Mouse (Mus musculus): ENCODE measurements around the gene BC024063. TPM values are rescaled to one million over a fixed set of nuclear protein-coding genes. Genes with fewer than 3 reads are reported as not detected.
A peak's percentile ranks its signal among the peaks of the same experiment; 100 is the strongest.
"Not testable (repeated sequence)": the region's sequence is repeated elsewhere in the genome, so short reads cannot be mapped to it uniquely, and the experiment has no call there.

Gene BC024063
- polyA plus RNA-seq (2015; fragmentation: Nextera tagmentation; extraction: Ambion mirVana), result 5.3 and 6.7 TPM in 2 replicates

GRCm38 (mm10) chr10:82082728-82083621 is at the start of gene BC024063:
Gene BC024063, plus strand, starts transcription at chr10:82083353.
- H3K9me3 ChIP-seq (ENCODE audit: low read length), result peaks cover 11% of the 10 kb centered on the region
- ATAC-seq (ENCODE audit: low FRiP score, low TSS enrichment), result peak; percentile 99
- not testable (repeated sequence) for H3K27me3 ChIP-seq (ENCODE audit: insufficient read depth, low read length); H3K4me1 ChIP-seq (ENCODE audit: insufficient read depth, low read length); H3K36me3 ChIP-seq (ENCODE audit: insufficient read depth, low read length)
- H3K4me2 ChIP-seq (replicated peaks; ENCODE audit: low read depth, low read length), result peak within 1 kb of the TSS; percentile 51
- H3K9ac ChIP-seq (replicated peaks; ENCODE audit: low read length), result peak within 1 kb of the TSS; percentile 69
- WGBS, result 19% methylated on average over 42 of the region's 42 CpGs
- peak within 1 kb of the TSS; percentile 68; the same call in 1 of the 2 replicates for H3K27ac ChIP-seq (ENCODE audit: low read length)
- H3K4me3 ChIP-seq (ENCODE audit: low read length), result peak within 1 kb of the TSS; percentile 57

DNA sequence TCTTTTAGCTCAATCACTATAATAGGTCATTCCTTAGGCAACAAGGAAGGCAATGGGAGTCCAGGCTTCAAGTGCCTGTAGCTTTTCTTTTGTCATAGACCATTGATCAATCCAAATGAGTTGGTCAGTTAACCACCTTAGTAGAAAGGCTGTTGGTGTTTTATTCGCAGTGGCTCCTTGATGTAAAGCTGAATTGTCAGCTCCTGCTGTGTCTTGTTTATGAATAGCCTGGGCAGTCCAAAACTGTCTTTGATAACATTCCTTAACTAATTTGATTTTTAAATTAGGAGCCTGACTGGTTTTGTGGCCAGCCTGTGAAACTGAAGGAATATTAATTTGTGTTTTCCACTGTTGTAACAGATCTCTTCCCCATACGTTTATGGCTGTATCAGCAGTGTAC is 41.0 kb upstream of the BC024063 start:
- no peak overlapping the region for H3K4me3 ChIP-seq (ENCODE audit: low read length)
- no peak for ATAC-seq (ENCODE audit: low FRiP score, low TSS enrichment)
- H3K9ac ChIP-seq (replicated peaks; ENCODE audit: low read length), result no peak overlapping the region
- no peak overlapping the region for H3K4me2 ChIP-seq (replicated peaks; ENCODE audit: low read depth, low read length)
- H3K27ac ChIP-seq (ENCODE audit: low read length), result no peak overlapping the region
- no peaks in the 10 kb centered on the region for H3K27me3 ChIP-seq (ENCODE audit: insufficient read depth, low read length)
- WGBS, result 76% methylated on average over 2 of the region's 2 CpGs
- H3K9me3 ChIP-seq (ENCODE audit: low read length), result peaks cover 11% of the 10 kb centered on the region
- no peaks in the 10 kb centered on the region for H3K4me1 ChIP-seq (ENCODE audit: insufficient read depth, low read length)
- H3K36me3 ChIP-seq (ENCODE audit: insufficient read depth, low read length), result no peaks in the 10 kb centered on the region

DNA sequence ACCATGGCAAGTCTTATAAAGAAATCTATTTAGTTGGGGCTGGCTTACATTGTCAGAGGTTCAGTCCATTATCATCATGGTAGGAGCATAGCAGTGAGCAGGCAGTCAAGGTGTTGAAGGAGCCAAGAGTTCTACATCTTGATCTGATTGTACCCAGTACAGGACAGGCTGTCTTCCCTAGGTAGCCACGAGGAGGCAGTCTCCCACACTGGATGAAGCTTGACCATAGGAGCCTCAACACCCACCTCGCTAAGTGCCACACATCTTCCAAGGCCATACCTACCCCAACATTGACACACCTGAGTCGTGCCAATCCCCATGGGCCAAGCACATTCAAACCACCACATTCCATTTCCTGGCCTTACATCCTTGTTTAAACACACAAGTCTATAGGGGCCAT is 36.5 kb upstream of the BC024063 start:
- H3K4me3 ChIP-seq (ENCODE audit: low read length), result no peak overlapping the region
- H3K36me3 ChIP-seq (ENCODE audit: insufficient read depth, low read length), result peaks cover 13% of the 10 kb centered on the region
- WGBS, result 91% methylated on average over 3 of the region's 3 CpGs

DNA sequence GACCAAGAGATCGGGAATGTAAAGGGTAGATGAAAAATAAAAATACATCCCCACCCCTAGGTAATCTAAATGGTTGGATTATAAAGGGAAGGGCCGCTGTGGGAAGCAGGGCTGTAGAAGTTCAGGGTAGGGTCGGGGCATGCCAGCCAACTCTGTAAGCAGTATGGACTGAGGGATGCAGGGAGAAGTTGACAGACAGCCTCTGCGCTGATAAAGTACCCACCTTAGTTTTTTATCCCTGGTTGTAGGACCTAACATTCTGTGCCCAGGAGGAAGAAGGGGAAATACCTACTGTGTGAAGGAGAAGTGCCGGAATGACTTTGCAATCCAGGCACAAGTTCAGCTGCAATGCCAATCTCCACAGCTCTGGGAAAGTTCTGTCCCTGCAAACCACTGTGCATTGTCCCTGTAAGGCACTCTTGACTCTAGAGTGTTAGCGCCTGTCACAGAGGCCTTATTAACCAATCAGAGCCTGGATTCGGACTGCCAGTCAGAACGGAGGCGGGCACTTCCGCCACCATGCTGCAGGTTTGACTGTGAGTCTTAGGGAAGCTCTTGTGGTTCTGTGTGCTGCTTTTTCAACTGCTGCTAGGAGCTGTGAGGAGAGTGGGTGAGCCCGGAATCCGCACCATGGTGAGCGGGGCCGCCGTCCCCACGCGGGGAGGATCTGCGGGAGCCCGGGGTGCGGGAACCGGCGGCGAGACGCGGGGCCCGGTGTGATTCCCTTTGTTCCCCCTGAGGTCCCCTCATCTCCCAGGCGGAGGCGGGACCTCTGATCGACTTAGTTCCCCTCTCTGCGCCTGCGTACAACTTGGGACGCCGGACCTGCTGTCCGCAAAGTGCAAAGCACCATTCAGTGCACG is 35.3 kb upstream of the BC024063 start, which contains the start of gene Zfp873:
Gene Zfp873, plus strand, starts transcription at position 527 of the 863 bp plus-strand sequence.
- H3K4me2 ChIP-seq (replicated peaks; ENCODE audit: low read depth, low read length), result peak within 1 kb of the TSS; percentile 60
- H3K4me1 ChIP-seq (ENCODE audit: insufficient read depth, low read length), result no peaks in the 10 kb centered on the region
- no peaks in the 10 kb centered on the region for H3K27me3 ChIP-seq (ENCODE audit: insufficient read depth, low read length)
- H3K9ac ChIP-seq (replicated peaks; ENCODE audit: low read length), result peak within 1 kb of the TSS; percentile 96
- peaks cover 25% of the 10 kb centered on the region for H3K36me3 ChIP-seq (ENCODE audit: insufficient read depth, low read length)
- H3K4me3 ChIP-seq (ENCODE audit: low read length), result peak within 1 kb of the TSS; percentile 72
- peaks cover 49% of the 10 kb centered on the region for H3K9me3 ChIP-seq (ENCODE audit: low read length)
- ATAC-seq (ENCODE audit: low FRiP score, low TSS enrichment), result peak; percentile 100
- 10% methylated on average over 35 of the region's 35 CpGs for WGBS
- peak within 1 kb of the TSS; percentile 95 for H3K27ac ChIP-seq (ENCODE audit: low read length)

More for the DNA sequence above, 36.5 kb upstream of the BC024063 start:
- no peak overlapping the region for H3K4me2 ChIP-seq (replicated peaks; ENCODE audit: low read depth, low read length)
- ATAC-seq (ENCODE audit: low FRiP score, low TSS enrichment), result no peak
- no peaks in the 10 kb centered on the region for H3K4me1 ChIP-seq (ENCODE audit: insufficient read depth, low read length)
- H3K27me3 ChIP-seq (ENCODE audit: insufficient read depth, low read length), result no peaks in the 10 kb centered on the region
- H3K9me3 ChIP-seq (ENCODE audit: low read length), result peaks cover 37% of the 10 kb centered on the region
- H3K9ac ChIP-seq (replicated peaks; ENCODE audit: low read length), result no peak overlapping the region
- no peak overlapping the region for H3K27ac ChIP-seq (ENCODE audit: low read length)

GRCm38 (mm10) chr10:82048460-82048804 is 34.7 kb upstream of the BC024063 start:
- not testable (repeated sequence) for H3K27me3 ChIP-seq (ENCODE audit: insufficient read depth, low read length); H3K4me1 ChIP-seq (ENCODE audit: insufficient read depth, low read length)
- ATAC-seq (ENCODE audit: low FRiP score, low TSS enrichment), result peak; percentile 24
- Histone ChIP-seq H3K4me2 (replicated peaks; ENCODE audit: low read depth, low read length) (peak overlapping the region; percentile 60), H3K36me3 (ENCODE audit: insufficient read depth, low read length) (peaks cover 30% of the 10 kb centered on the region), H3K27ac (ENCODE audit: low read length) (peak overlapping the region; percentile 95), H3K4me3 (ENCODE audit: low read length) (peak overlapping the region; percentile 72), H3K9me3 (ENCODE audit: low read length) (peaks cover 55% of the 10 kb centered on the region), H3K9ac (replicated peaks; ENCODE audit: low read length) (peak overlapping the region; percentile 96)
- WGBS, result 32% methylated on average over 10 of the region's 10 CpGs

GRCm38 (mm10) chr10:82083622-82083971 is 444 bp downstream of the BC024063 start:
- H3K27me3 ChIP-seq (ENCODE audit: insufficient read depth, low read length); H3K4me1 ChIP-seq (ENCODE audit: insufficient read depth, low read length); H3K27ac ChIP-seq (ENCODE audit: low read length); H3K36me3 ChIP-seq (ENCODE audit: insufficient read depth, low read length): not testable (repeated sequence)
- 0 out of 2 replicates have a peak, but pooled peaks have one; percentile 17 for ATAC-seq (ENCODE audit: low FRiP score, low TSS enrichment)
- peak overlapping the region; percentile 51 for H3K4me2 ChIP-seq (replicated peaks; ENCODE audit: low read depth, low read length)
- H3K4me3 ChIP-seq (ENCODE audit: low read length), result peak overlapping the region; percentile 57
- 16% methylated on average over 14 of the region's 14 CpGs for WGBS
- H3K9me3 ChIP-seq (ENCODE audit: low read length), result peaks cover 11% of the 10 kb centered on the region
- H3K9ac ChIP-seq (replicated peaks; ENCODE audit: low read length), result peak overlapping the region; percentile 69

- WGBS, result 81% methylated on average over 3 of the region's 3 CpGs
- Histone ChIP-seq H3K4me2 (replicated peaks; ENCODE audit: low read depth, low read length) (no peak overlapping the region), H3K4me3 (ENCODE audit: low read length) (no peak overlapping the region), H3K4me1 (ENCODE audit: insufficient read depth, low read length) (no peaks in the 10 kb centered on the region), H3K9me3 (ENCODE audit: low read length) (peaks cover 44% of the 10 kb centered on the region), H3K9ac (replicated peaks; ENCODE audit: low read length) (no peak overlapping the region), H3K27me3 (ENCODE audit: insufficient read depth, low read length) (no peaks in the 10 kb centered on the region), H3K27ac (ENCODE audit: low read length) (no peak overlapping the region), H3K36me3 (ENCODE audit: insufficient read depth, low read length) (peaks cover 4% of the 10 kb centered on the region; the same call in 1 of the 2 replicates)
- ATAC-seq (ENCODE audit: low FRiP score, low TSS enrichment), result no peak
Measured at GRCm38 (mm10) chr10:82117206-82117605, 34.1 kb downstream of the BC024063 start.

- peaks cover 46% of the 10 kb centered on the region for H3K9me3 ChIP-seq (ENCODE audit: low read length)
- ATAC-seq (ENCODE audit: low FRiP score, low TSS enrichment), result peak; percentile 99
- H3K4me2 ChIP-seq (replicated peaks; ENCODE audit: low read depth, low read length), result peak within 1 kb of the TSS; percentile 64
- 2% methylated on average over 41 of the region's 41 CpGs for WGBS
- H3K27ac ChIP-seq (ENCODE audit: low read length), result peak within 1 kb of the TSS; percentile 82
- H3K9ac ChIP-seq (replicated peaks; ENCODE audit: low read length), result peak within 1 kb of the TSS; percentile 85
- H3K4me1 ChIP-seq (ENCODE audit: insufficient read depth, low read length), result no peaks in the 10 kb centered on the region
- H3K27me3 ChIP-seq (ENCODE audit: insufficient read depth, low read length), result no peaks in the 10 kb centered on the region
- H3K4me3 ChIP-seq (ENCODE audit: low read length), result peak within 1 kb of the TSS; percentile 82
- H3K36me3 ChIP-seq (ENCODE audit: insufficient read depth, low read length), result peaks cover 9% of the 10 kb centered on the region; the same call in 1 of the 2 replicates
Measured at GRCm38 (mm10) chr10:82127850-82128401, 44.8 kb downstream of the BC024063 start, which contains the start of gene AU041133. Gene AU041133, plus strand, starts transcription at chr10:82128013.

DNA sequence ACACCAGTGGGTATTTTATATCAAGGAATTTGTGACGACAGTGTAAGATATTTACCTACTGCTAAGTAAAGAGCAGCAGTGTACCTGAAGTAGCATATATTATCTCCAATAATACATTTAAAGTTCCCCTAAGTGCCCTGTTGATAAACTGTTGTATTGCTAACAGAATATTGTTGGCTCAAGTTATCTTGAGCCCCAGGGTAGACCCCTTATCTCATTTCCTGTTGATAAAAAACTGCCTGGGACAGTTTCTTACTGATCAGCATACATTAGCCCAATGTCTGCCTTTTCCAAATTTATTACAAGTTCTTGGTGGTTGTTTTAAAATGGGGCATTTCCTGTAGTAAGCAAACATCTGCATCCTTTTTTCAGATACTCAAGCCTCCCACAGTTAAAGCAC is 62.1 kb downstream of the BC024063 start:
- H3K9me3 ChIP-seq (ENCODE audit: low read length), result peaks cover 54% of the 10 kb centered on the region
- ATAC-seq (ENCODE audit: low FRiP score, low TSS enrichment), result no peak

More for the DNA sequence above, 62.1 kb downstream of the BC024063 start:
- H3K27ac ChIP-seq (ENCODE audit: low read length), result no peak overlapping the region
- H3K4me1 ChIP-seq (ENCODE audit: insufficient read depth, low read length), result no peaks in the 10 kb centered on the region
- H3K36me3 ChIP-seq (ENCODE audit: insufficient read depth, low read length), result peaks cover 48% of the 10 kb centered on the region
- H3K4me2 ChIP-seq (replicated peaks; ENCODE audit: low read depth, low read length), result no peak overlapping the region
- WGBS, result 96% methylated on average over 1 of the region's 1 CpGs
- H3K9ac ChIP-seq (replicated peaks; ENCODE audit: low read length), result no peak overlapping the region
- no peak overlapping the region for H3K4me3 ChIP-seq (ENCODE audit: low read length)
- H3K27me3 ChIP-seq (ENCODE audit: insufficient read depth, low read length), result no peaks in the 10 kb centered on the region
